Mouse (Mus musculus) olfactory bulb, adult 2 months (tissue): ENCODE measurements around the gene Pum3. TPM values are rescaled to one million over a fixed set of nuclear protein-coding genes. Genes with fewer than 3 reads are reported as not detected.

Source experiments
- H3K27ac ChIP-seq: fragments of 200-500 bp; 2 replicates; pipeline ENCODE4 v1.5.1; 2012; ENCODE audit warnings: low read depth, low read length; ENCODE audit not compliant: insufficient read depth
- H3K4me1 ChIP-seq: fragments of 200-500 bp; 2 replicates; pipeline ENCODE4 v1.6.1; 2012; ENCODE audit warnings: low read length; ENCODE audit not compliant: control insufficient read depth, insufficient read depth
- H3K4me3 ChIP-seq: fragments of 200-500 bp; 2 replicates; pipeline ENCODE4 v1.5.1; 2012; ENCODE audit warnings: mild to moderate bottlenecking, low read depth, low read length, moderate library complexity; ENCODE audit not compliant: insufficient read depth
- CTCF ChIP-seq: fragments of 200-500 bp; IDR thresholded peaks from 2 replicates; pipeline ENCODE4 v1.5.1; 2012; ENCODE audit warnings: low read depth, mild to moderate bottlenecking, low read length, moderate library complexity; ENCODE audit not compliant: insufficient read depth
- POLR2A ChIP-seq: fragments of 200-500 bp; IDR thresholded peaks from 2 replicates; pipeline ENCODE4 v1.6.1; 2012; ENCODE audit warnings: mild to moderate bottlenecking, low read depth, low read length, moderate library complexity; ENCODE audit not compliant: insufficient read depth
- WGBS: fragments of 180-500 bp; shearing (Covaris S2); methylation state at CpG from one replicate; pipeline ENCODE4 v1.1.7; 2018; 5-methylcytosine and 5-hydroxymethylcytosine counted together
- polyA plus RNA-seq: library from polyadenylated mRNA; stranded (reverse); fragments of >200 nt; gene quantifications from 2 replicates; pipeline ENCODE4 v1.2.4, GENCODE M21; 2012; ENCODE audit warnings: low replicate concordance; ENCODE audit not compliant: missing spikeins, insufficient read depth, insufficient read length

Gene Pum3
- polyA plus RNA-seq, 1 experiment: not detected

DNA sequence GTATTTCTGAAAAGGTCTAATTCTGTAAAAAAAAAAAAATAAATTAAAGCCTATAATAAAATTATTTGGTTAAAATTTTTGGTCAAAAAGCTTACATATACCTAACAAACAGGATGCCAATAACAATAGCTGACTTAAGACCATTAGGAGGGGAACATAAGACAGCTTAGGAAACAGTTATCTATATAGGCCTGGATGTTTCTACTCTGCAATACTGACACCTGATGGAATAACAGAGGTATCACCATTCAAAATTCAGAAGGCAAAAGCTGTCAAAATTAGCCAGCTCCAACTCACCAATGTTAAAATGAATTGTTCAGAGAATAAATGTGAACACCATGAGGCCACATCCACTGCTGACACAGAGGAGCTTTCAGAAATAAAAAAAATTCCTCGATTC lies 3.2 kb downstream of the Pum3 start:
- Histone ChIP-seq H3K4me1 (no peaks in the 10 kb centered on the region), H3K27ac (no peak overlapping the region), H3K4me3 (no peak overlapping the region)
- 80% methylated on average over 1 of the region's 1 CpGs for WGBS
- no peak for TF ChIP-seq CTCF
- no peak for TF ChIP-seq POLR2A

DNA sequence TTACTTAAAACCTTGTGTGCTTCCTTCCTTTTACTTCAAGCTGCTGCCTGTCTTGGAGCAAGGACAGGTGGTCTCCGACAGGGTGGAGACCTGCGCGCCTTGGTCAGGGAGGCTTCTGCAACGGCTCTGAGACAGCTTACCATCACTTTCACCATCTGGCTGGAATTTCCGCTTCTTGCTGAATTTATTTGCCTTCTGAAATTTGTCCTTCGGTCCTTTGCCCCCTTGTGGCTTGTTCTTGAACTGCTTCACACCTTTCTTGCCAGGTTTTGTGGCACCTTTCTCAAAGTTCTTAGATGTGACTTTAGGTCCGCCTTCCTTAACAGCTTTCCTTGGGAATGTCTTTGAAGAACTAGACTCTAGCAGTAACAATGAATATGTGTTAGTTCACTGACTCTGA lies 4.0 kb downstream of the Pum3 start:
- H3K4me3 ChIP-seq: no peak overlapping the region
- H3K4me1 ChIP-seq: no peaks in the 10 kb centered on the region
- 63% methylated on average over 7 of the region's 7 CpGs for WGBS
- H3K27ac ChIP-seq: no peak overlapping the region
- TF ChIP-seq POLR2A (no peak), CTCF (no peak; the same call in 1 of the 2 replicates)

DNA sequence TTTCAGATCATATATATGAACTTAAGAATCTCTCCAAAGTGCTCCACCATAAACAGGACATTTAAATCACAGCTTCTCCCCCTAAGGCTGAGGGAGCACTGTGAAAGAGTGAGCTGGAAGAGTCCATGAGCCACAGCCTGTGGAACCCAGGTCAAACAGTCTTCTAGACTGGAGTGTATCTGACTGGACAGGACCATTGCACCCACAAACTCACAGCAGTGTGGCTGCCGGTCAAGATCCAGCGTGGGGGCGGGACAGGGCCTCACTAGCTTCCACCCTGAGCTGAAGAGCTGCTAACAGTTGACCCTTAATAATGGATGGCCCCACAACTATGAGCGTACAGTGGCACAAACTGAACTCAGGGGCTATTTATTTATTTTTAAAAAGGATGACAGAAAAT lies 12.2 kb downstream of the Pum3 start:
- H3K4me3 ChIP-seq: no peak overlapping the region
- H3K4me1 ChIP-seq: no peaks in the 10 kb centered on the region
- TF ChIP-seq CTCF: no peak
- no peak for TF ChIP-seq POLR2A
- H3K27ac ChIP-seq: no peak overlapping the region
- 94% methylated on average over 4 of the region's 4 CpGs for WGBS

DNA sequence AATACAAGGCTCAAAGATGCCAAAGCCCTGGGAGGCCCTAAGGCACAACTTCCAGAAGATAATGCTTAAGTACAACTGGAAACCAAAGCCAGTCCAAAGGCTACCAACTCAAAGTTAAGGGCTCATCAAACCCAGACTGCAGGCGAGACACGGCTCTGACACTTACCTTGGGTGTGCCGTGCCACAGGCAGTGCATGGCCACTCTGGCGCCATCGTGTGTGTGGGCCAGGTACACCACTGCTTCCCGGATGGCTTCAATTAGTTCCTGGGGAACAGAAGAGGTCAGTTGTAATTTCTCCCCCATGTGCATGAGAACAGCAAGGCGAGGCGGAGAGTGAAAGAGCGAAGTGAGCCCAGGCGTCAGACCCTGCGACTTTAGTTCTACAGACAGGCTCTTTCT lies 13.1 kb downstream of the Pum3 start:
- TF ChIP-seq CTCF: peak; percentile 77
- TF ChIP-seq POLR2A: no peak
- Histone ChIP-seq H3K27ac (no peak overlapping the region), H3K4me1 (no peaks in the 10 kb centered on the region), H3K4me3 (no peak overlapping the region)
- 65% methylated on average over 11 of the region's 11 CpGs for WGBS

DNA sequence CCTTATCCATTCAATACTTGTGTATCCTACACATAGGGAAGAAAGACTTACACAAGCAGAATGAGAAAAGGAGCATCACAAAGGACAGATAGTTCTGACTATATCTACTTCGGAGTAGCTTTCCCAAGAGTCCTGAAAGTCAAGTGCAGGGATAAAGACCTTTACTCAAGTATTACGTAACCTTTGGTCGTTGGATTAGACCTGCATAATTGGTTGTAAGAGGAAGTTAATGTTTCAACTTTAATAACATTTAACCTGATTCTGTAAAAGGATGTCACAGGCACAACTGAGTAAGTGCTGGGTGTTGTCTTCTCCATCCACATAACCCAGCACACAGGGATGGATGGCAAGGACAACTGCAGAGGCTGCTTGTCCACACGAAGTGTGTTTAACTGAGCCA lies 18.3 kb downstream of the Pum3 start:
- Histone ChIP-seq H3K4me1 (no peaks in the 10 kb centered on the region), H3K27ac (no peak overlapping the region), H3K4me3 (no peak overlapping the region)
- TF ChIP-seq POLR2A (no peak), CTCF (no peak)
- 94% methylated on average over 4 of the region's 4 CpGs for WGBS

DNA sequence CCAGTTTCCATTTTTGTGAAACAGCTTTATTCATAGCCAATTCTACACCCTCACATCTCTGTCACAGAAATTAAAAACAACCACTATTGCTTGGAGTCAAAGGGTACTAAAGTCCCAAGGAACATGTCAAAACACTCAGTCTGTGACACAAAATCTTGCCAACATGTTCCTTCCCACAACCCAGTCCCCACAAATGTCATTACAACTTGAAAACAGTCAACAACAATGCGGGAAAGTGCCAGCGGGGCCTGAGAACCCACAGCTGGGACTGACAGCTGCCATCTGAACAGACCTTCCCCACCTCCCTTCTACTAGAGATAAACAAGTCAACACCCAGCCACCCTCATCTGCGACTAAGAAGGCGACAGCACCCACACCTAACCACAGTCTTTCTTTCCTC lies 18.9 kb downstream of the Pum3 start:
- H3K4me3 ChIP-seq: no peak overlapping the region
- no peaks in the 10 kb centered on the region for H3K4me1 ChIP-seq
- no peak overlapping the region for H3K27ac ChIP-seq
- TF ChIP-seq POLR2A (no peak), CTCF (no peak)
- WGBS: 90% methylated on average over 4 of the region's 4 CpGs

DNA sequence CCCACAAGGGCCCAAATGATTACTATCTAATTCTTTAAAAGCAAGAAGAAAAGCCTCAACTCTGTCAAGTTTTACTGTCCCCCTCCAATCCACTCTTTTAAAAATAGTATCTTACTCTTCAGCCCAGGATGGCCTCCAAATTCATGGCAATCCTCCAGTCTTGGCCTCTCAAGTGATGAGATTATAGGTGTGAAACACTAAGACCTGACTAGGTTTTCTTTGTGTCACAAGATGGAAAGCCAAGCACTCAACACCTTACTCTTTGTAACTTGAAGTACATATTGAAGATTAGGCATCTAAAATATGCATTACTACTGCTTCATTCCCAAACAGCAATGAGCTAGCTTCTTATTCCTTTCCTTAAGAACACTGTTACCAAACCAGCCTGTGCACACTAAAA lies 19.8 kb downstream of the Pum3 start:
- Histone ChIP-seq H3K4me3 (no peak overlapping the region), H3K27ac (no peak overlapping the region), H3K4me1 (no peaks in the 10 kb centered on the region)
- no peak for TF ChIP-seq POLR2A
- no peak for TF ChIP-seq CTCF

DNA sequence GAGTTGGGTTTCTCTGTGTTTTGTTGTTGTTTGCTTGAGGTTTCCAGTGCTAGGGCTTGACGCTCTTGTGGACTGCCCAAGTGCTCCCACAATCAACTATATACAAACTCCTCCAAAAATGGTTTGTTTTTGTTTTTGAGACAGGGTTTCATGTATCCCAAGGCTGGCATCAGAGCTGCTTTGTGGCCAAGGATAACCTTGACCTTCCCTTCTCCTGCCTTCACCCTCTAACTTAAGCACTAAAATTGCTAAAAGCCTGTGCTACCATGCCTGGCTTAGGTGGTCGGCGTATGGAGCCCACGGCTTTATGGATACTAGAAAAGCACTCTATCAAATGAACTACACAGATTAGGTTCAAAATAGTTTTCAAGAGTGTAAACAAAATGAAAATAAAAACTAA lies 20.4 kb downstream of the Pum3 start:
- Histone ChIP-seq H3K4me3 (no peak overlapping the region), H3K4me1 (no peaks in the 10 kb centered on the region), H3K27ac (no peak overlapping the region)
- no peak for TF ChIP-seq POLR2A
- TF ChIP-seq CTCF: no peak
- 96% methylated on average over 4 of the region's 4 CpGs for WGBS

DNA sequence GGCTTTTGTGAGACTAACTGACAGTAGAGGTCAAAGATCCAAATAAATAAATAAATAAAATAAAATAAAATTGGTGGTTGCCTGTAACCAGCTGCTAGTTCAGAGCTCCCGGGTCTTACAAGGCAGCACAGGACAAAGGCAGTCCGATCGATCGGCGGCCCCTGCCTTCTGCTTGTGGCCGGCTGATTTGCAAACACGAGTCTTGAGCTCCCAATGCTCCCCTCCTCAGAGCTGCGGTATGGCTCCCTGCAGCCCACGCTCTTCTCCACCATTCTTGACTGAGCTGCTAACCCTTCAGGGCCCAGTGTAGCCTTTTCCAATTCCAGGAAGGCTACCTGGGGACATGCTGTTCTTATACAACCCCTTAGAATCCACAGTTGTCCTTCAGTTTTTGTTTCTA lies 31.8 kb downstream of the Pum3 start:
- TF ChIP-seq CTCF (no peak), POLR2A (no peak)
- H3K4me3 ChIP-seq: no peak overlapping the region
- H3K4me1 ChIP-seq: no peaks in the 10 kb centered on the region
- WGBS: 85% methylated on average over 9 of the region's 9 CpGs
- no peak overlapping the region for H3K27ac ChIP-seq

DNA sequence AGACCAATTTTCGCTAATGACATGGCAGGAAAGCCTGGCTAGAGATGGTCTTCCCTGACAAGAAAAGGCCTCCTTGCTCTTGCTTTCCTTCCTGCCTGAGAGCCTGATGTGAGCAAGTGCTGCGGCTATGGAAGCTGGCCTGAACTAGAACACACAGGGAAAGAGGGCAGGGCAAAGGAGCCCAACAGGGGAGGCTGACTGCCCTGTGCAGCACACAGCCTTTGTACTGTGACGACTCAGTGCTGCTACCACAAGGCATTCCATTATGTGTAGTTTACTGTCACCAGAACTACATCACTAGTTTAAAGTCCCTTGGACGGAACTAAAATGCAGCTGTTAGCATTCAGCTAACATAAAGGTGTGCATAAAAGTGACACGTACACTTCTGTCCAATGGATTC lies 32.4 kb downstream of the Pum3 start:
- no peak overlapping the region for H3K27ac ChIP-seq
- no peak overlapping the region for H3K4me3 ChIP-seq
- 93% methylated on average over 5 of the region's 5 CpGs for WGBS
- TF ChIP-seq CTCF: no peak
- no peak for TF ChIP-seq POLR2A
- no peaks in the 10 kb centered on the region for H3K4me1 ChIP-seq

DNA sequence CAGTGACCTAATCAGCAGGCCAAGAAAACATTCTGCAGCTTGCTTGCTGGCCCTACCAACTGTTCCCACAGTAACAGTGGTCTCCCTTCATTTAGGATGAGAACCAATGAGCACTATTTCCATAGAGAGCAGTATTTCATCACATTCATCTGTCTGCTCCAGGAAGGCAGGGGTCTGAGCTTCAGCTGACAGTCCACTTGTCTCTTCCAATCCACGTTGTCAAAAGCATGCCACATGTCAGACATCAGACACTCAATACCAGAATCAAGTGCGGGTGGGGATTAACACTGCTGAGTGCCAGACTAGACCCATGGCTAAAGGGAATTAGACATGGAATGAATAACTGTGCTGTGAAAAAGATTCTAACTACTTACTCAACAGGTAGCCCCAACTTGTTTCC lies 32.9 kb downstream of the Pum3 start:
- no peak overlapping the region for H3K4me3 ChIP-seq

More for the DNA sequence above, 32.9 kb downstream of the Pum3 start:
- Histone ChIP-seq H3K4me1 (no peaks in the 10 kb centered on the region), H3K27ac (no peak overlapping the region)
- TF ChIP-seq CTCF: no peak
- no peak for TF ChIP-seq POLR2A
- WGBS: 78% methylated on average over 2 of the region's 2 CpGs
